Mouse (Mus musculus): ENCODE measurements around the gene Lpcat1.

DNA sequence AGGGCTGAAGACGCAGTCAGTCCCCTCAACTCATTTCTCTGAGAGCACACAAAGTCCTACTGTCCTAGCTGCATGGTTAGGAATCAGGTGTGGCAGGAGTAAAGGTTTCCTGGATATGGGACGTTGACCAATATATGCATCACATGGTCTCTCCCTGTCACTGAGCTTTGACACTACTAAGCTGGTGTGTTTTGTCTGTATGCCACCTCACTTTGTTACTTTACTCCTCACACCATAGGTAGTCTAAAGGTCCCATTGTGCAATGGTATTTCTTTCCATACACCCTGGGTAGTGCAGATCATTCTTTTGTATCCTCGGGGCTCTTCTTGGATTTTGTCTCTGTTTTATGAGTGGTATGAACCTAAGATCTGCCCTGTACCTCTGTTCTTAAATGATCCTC, 66.7 kb downstream of the Lpcat1 start:
- TF ChIP-seq CTCF (IDR thresholded peaks at IDR 0.05; ENCODE audit: low read depth) (no peak), EP300 (IDR thresholded peaks at IDR 0.05; ENCODE audit: low read depth) (no peak)
